Mouse (Mus musculus) right cerebral cortex, postnatal 14 days (tissue): ENCODE results near the gene Il6st.

ENCODE experiments used
- DNase-seq: peaks from one replicate; pipeline ENCODE4 v3.0.0; 2022

Gene Il6st

DNA sequence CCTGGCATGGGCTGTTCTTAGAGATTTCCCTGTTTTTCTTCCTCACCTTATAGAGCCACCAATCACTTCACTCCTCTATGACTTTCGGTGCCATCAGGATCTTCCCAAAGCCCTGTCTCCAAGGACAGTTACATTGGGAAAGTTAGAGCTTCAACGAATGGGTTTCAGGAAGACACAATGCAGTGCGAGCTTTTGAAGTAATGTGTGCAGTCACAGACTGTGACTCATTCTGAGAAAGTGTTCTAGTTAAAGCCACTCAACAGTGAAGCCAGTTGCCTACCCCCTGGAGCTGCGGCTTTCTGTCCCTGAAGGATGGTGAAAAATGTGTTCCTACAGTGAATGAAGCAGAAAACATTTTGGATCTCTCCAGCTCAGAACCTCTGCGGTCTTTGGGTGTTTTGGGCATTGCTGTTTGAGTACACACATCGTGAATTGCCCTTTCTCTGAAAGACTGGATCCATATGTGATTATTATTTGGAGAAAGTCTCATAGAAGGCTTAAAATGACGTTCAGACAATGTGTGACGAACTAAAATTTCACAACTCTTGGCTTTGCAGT, 16.7 kb upstream of the Il6st start:
- no peak for DNase-seq

DNA sequence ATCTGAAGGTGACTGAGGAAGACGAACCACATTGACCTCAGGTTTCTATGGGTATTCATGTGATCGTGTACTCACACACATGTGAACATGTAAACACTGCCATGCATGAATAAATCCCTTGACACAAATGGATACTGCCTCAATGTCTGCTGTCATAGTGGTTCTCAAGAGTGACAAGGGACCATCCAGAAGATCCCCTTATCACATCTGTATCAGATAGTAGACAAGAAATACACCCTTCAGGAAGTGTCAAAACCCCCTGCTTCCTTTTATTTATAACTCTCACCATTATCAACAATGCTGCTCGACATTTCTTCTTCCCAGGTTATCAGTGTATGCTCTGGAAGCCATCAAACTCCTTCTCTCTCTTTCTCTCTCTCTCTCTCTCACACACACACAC, 13.7 kb upstream of the Il6st start:
- no peak for DNase-seq

DNA sequence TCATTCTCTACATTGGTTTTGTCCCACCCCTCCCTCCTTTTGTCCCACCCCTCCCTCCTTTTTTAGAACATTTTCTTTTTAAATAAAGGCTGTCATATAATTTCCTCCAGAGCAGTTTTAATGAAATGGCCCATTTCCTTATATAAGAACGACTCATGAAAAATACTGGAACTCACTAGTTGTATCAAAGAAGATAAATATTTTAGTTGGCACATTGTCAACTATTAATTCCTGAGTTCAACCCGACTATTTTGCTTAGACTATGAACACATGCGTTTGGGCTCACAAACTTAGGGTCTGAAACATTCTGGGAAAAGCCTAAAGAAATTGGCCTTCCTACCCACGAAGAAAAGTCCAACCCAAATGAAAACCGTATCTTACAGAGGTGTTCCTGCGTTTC, 6.5 kb upstream of the Il6st start:
- no peak for DNase-seq

- no peak for DNase-seq
Measured at GRCm38 (mm10) chr13:112458016-112458415, 5.9 kb upstream of the Il6st start.

DNA sequence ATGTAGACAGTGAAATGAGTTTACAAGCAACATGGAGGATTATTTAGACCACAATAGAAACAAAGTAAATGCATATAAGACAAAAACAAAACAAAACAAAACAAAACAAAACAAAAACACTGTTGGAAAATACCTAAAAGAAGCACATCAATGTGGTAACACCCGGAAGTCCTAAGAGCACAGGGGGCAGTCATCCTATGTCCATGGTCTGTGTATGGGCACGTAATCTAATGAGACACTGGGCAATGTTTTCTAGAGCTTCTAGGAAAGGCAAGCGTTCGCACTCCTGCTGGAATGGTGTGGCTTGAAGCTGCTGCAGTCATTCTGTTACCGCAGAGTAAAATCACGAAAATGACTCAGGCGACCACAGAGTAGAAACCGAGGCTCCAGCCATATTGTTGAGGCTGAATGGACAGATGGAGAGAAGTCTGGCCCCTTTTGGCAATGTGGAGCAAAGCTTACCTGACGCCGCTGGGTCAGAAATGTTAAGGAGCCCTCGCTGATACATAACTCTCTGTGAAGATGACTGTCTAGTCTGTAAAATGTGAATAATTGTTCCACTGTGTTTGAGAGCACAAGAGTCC, 5.3 kb upstream of the Il6st start:
- no peak for DNase-seq

GRCm38 (mm10) chr13:112459956-112460355, 3.9 kb upstream of the Il6st start:
- no peak for DNase-seq

- DNase-seq: no peak
Measured at GRCm38 (mm10) chr13:112462411-112462987, 1.4 kb upstream of the Il6st start.

- DNase-seq: no peak
Measured at GRCm38 (mm10) chr13:112463337-112463802, 500 bp upstream of the Il6st start.

DNA sequence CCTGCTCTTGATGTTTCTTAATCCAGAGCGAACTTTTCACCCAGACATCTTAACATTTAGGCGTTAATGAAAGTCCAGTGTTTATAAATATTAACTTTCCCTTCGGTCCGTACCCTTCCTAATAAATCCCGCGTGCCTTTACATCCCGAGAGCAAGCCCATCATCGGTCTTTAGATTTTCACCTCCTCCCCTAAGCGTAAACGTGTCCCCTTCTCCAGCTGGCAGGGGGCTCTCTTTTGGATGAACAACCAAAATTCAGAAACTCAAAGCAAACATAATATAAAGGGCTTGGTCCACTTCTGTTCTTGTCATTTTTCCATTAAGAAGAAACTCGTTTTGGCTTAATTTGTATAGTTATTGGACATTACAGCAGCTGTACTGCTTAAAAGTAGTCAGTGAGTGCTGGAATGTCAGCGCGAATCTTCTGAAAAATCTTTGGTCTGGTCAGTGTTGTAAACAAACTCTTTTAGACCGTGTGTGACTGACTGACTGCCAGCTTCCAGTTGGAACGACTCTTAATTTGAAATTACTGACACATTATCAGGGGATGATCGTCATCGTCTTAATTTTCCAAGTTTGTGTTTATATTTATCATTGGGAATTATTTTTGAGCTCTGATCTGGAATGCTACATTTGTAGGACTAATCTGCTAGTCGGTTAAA, 887 bp downstream of the Il6st start:
- DNase-seq: no peak

GRCm38 (mm10) chr13:112465585-112465984, 1.7 kb downstream of the Il6st start:
- no peak for DNase-seq

- DNase-seq: no peak
Measured at GRCm38 (mm10) chr13:112466136-112466945, 2.5 kb downstream of the Il6st start.

GRCm38 (mm10) chr13:112466946-112467255, 3.0 kb downstream of the Il6st start:
- no peak for DNase-seq

DNA sequence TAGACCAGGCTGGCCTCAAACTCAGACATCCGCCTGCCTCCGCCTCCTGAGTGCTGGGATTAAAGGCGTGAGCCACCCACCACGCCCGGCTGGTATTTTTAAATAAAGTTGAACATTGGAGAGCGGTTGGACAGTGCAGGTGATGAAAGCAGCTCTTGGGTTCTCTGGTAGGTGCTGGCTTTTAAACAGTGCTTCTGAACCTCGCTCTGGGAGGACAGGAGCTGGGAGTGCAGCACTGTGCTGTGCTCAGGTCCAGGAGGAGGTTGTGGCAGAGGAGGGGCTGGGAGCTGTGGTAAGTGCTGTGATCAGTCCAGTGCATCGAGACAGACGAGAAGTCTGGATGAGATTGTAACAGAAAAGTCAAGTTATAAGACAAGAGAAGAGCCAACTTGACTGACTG, 3.5 kb downstream of the Il6st start:
- no peak for DNase-seq

GRCm38 (mm10) chr13:112469491-112469890, 5.6 kb downstream of the Il6st start:
- DNase-seq: no peak

DNA sequence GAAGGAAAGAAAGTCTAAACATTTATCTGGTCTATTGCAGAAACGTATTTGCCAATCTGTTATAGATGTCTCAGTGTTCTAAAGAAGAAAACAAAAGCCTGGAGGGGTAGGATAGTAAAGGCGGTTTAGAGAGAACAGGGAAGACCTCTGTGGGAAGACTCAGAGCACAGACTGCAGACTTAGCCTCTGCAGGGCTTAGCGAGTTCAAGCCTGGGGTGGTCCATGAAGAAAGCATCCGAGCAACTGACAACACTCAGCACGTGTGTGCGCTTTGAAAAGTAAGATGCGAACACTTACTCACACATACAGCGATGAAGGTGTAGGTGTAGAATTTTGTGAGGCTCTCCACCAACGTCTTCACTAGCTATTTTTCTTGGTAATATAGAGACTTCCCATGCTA, 7.3 kb downstream of the Il6st start:
- DNase-seq: no peak

DNA sequence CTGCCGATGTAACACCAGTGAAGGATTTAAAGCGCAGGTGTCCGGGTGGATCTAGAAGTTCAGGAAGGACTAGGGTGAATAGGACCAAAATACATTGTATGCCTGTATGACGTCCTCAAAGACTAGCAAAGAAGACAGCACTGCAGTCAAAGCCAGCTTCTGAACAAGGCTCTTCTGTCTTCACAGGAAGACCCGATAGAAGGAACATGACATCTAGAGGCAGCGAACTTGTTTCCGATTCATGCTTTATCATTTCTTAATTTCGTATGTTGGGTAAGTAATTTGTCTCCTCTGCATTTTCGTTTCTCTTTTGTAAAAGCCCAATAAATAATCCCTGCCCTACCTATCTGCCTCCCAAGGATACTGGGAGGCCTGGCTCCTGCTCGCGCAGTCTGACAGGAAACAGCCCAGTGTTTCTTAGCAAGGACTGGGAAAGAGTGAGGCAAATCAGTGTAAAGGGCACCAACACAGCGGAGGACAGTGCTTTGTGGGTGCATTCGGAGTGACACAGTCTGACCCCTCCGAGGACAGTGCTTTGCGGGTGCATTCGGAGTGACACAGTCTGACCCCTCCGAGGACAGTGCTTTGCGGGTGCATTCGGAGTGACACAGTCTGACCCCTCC, 8.6 kb downstream of the Il6st start:
- DNase-seq: no peak

DNA sequence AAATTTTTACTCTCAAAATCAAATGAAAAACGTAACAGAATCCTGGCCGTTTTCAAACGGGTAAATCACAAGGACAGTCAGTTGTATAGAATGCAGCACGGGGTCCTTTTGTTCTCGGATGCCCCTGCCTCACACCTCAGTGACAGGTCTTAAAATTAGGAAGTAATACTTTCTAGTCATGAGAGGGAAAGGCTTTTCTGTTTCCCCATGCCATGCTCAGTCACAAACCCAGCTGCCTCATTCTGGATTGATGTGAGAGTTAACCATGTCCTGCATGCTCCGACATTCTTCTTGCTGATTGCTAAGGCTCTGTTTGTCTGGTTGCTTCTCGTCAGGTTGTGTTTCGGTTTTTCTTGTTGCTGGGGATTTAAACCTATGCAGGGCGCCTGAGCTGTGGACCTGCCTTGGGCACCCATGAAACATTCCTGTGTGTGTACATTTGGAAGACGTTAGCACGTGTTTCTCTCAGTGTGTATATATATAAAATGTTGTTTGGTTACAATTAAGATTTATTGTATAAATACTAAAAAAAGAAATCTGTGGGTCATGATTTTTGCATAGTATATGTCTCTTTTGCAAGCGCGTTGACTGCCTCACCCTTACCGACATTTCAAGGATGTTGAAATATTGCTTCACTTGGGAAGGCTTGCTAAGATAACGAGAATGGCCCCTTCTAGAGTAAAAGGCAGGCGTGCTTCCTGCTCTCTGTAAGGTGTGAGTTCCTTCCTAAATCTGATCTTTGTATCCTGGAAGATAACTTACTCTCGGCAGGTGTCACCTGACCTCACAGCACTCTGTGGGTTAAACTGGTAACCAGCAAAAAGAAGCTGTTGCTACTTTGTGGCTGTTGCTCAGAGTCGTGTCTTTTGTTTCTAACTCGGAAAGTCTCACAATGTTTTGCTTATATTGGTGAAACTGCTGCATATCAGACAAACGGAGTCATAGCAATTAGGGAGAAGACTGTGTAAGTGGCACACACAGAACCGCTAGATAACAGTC, 10.2 kb downstream of the Il6st start:
- no peak for DNase-seq

- DNase-seq: no peak
Measured at GRCm38 (mm10) chr13:112479032-112479431, 15.2 kb downstream of the Il6st start.

- no peak for DNase-seq
Measured at GRCm38 (mm10) chr13:112479926-112480325, 16.1 kb downstream of the Il6st start.

DNA sequence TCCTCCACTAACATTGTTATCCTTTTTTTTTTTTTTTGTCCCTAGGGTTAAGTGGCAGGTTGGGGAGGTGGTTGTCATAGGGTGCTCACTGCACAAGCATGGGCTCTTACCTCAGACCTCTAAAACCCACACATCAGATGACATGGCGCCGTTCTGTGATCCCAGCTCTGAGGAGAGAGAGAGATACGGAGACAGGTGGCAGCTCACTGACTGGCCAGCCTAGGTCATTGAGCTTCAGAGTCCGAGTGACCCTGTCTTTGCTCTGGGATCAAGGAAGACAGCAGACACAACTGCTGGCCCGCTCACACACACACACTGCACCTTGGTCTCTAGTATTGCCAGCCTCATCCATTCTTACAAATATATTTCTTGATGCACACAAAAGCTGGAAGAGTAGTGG, 18.7 kb downstream of the Il6st start:
- no peak for DNase-seq

DNA sequence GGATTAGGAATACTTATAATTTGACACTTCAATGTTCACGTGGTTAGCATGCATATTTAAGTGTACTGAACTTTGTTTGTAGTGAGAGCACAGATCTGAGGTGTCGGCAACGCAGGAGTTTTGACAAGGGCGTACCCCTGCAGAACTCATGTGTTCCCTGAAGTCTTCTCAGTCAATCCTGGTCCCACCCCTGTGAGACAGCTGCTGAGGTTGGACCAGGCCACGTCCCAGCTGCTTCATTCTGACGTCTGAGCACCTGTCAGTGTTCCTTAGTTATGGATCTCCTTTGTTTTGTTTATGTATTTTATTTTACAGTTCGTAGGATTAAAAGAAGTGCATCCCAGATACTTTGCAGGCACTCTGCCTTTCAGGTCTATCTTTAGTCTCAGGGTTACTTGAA, 19.1 kb downstream of the Il6st start:
- DNase-seq: no peak

GRCm38 (mm10) chr13:112486236-112486635, 22.4 kb downstream of the Il6st start:
- DNase-seq: no peak
